Mouse (Mus musculus): Measurements from ENCODE around the gene Pik3c2b. TPM values are rescaled to one million over a fixed set of nuclear protein-coding genes. Genes with fewer than 3 reads are reported as not detected.

Pik3c2b gene
- polyA plus RNA-seq, 1 experiment from 2014 or later = 6.4 TPM

DNA sequence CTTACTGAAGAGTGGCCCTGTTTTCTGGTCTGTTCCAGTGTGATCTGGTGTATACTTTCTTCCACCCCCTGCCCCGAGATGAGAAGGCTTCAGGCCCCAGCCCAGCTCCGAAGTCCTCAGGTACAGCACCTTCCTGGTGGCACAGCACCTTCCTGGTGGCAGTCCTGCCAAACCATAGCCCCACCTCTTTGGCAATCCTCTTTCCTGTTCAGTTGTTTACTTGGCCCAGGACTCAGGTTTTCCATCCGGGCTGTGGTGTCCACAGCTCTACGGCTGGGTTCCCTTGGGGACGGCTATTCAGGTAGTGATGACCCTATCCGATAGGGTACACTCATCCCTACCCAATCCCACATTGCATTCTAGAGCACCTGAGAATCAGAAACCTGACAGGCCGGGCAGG, 57.8 kb downstream of the Pik3c2b start:
- H3K9me3 ChIP-seq (ENCODE audit: control insufficient read depth, low read length) = no peaks in the 10 kb centered on the region
- ATAC-seq (ENCODE audit: insufficient number of reproducible peaks, low FRiP score, low TSS enrichment, low read depth) = no peak
- H3K4me3 ChIP-seq (ENCODE audit: low read depth, low read length) = no peak overlapping the region
- no peak overlapping the region for H3K27ac ChIP-seq (replicated peaks; ENCODE audit: low read depth, low read length)
- no peak overlapping the region for H3K4me2 ChIP-seq (ENCODE audit: low read depth, severe bottlenecking)
- H3K36me3 ChIP-seq (ENCODE audit: control insufficient read depth, insufficient read depth, low read length) = peaks cover 3% of the 10 kb centered on the region; the same call in 1 of the 2 replicates
- no peaks in the 10 kb centered on the region for H3K27me3 ChIP-seq (ENCODE audit: control insufficient read depth, insufficient read depth, low read length)
- H3K9ac ChIP-seq (ENCODE audit: low read length) = no peak overlapping the region
- H3K4me1 ChIP-seq (ENCODE audit: control insufficient read depth, insufficient read depth, low read length) = no peaks in the 10 kb centered on the region
- WGBS = 96% methylated on average over 7 of the region's 7 CpGs
- no peak for DNase-seq (ENCODE audit: low spot score)

GRCm38 (mm10) chr1:133103871-133104270, 58.4 kb downstream of the Pik3c2b start:
- Histone ChIP-seq H3K4me3 (ENCODE audit: low read depth, low read length) (no peak overlapping the region), H3K36me3 (ENCODE audit: control insufficient read depth, insufficient read depth, low read length) (peaks cover under 1% of the 10 kb centered on the region; the same call in 1 of the 2 replicates), H3K4me1 (ENCODE audit: control insufficient read depth, insufficient read depth, low read length) (no peaks in the 10 kb centered on the region), H3K27me3 (ENCODE audit: control insufficient read depth, insufficient read depth, low read length) (no peaks in the 10 kb centered on the region), H3K9me3 (ENCODE audit: control insufficient read depth, low read length) (no peaks in the 10 kb centered on the region), H3K4me2 (ENCODE audit: low read depth, severe bottlenecking) (no peak overlapping the region), H3K9ac (ENCODE audit: low read length) (no peak overlapping the region), H3K27ac (replicated peaks; ENCODE audit: low read depth, low read length) (no peak overlapping the region)
- DNase-seq (ENCODE audit: low spot score) (no peak), ATAC-seq (ENCODE audit: insufficient number of reproducible peaks, low FRiP score, low TSS enrichment, low read depth) (no peak)
- WGBS = 91% methylated on average over 6 of the region's 6 CpGs

- no peaks in the 10 kb centered on the region for H3K9me3 ChIP-seq (ENCODE audit: control insufficient read depth, low read length)
- ATAC-seq (ENCODE audit: insufficient number of reproducible peaks, low FRiP score, low TSS enrichment, low read depth) (no peak), DNase-seq (ENCODE audit: low spot score) (no peak)
- H3K4me2 ChIP-seq (ENCODE audit: low read depth, severe bottlenecking) = no peak overlapping the region
- H3K4me1 ChIP-seq (ENCODE audit: control insufficient read depth, insufficient read depth, low read length) = 0 out of 2 replicates have a peak, but pooled peaks cover 3% of the 10 kb centered on the region
- WGBS = 85% methylated on average over 4 of the region's 4 CpGs
- no peak overlapping the region for H3K9ac ChIP-seq (ENCODE audit: low read length)
- H3K27ac ChIP-seq (replicated peaks; ENCODE audit: low read depth, low read length) = no peak overlapping the region
- no peaks in the 10 kb centered on the region for H3K27me3 ChIP-seq (ENCODE audit: control insufficient read depth, insufficient read depth, low read length)
- no peaks in the 10 kb centered on the region for H3K36me3 ChIP-seq (ENCODE audit: control insufficient read depth, insufficient read depth, low read length)
- H3K4me3 ChIP-seq (ENCODE audit: low read depth, low read length) = no peak overlapping the region
Measured at GRCm38 (mm10) chr1:133116108-133116507, 70.6 kb downstream of the Pik3c2b start.

DNA sequence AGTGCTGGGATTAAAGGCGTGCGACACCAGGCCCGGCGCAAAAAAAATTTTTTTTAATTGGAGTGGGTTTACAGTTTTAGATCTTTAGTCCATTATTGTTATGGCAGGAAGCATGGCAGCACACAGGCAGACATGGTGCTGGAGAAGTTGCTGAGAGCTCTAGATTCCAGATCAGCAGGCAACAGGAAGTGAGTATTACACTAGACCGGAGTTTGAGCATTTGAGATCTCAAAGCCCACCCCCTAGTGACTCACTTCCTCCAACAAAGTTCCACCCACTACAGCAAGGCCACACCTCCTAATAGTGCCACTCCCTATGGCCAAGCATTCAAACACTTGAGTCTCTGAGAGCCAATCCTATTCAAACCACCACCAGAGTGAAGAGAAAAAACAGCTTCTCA, 72.7 kb downstream of the Pik3c2b start:
- H3K27me3 ChIP-seq (ENCODE audit: control insufficient read depth, insufficient read depth, low read length) = no peaks in the 10 kb centered on the region
- 92% methylated on average over 5 of the region's 5 CpGs for WGBS
- ATAC-seq (ENCODE audit: insufficient number of reproducible peaks, low FRiP score, low TSS enrichment, low read depth) (no peak), DNase-seq (ENCODE audit: low spot score) (no peak)
- H3K9ac ChIP-seq (ENCODE audit: low read length) = no peak overlapping the region
- no peak overlapping the region for H3K4me2 ChIP-seq (ENCODE audit: low read depth, severe bottlenecking)
- H3K4me1 ChIP-seq (ENCODE audit: control insufficient read depth, insufficient read depth, low read length) = 0 out of 2 replicates have a peak, but pooled peaks cover 3% of the 10 kb centered on the region
- H3K36me3 ChIP-seq (ENCODE audit: control insufficient read depth, insufficient read depth, low read length) = no peaks in the 10 kb centered on the region
- no peak overlapping the region for H3K27ac ChIP-seq (replicated peaks; ENCODE audit: low read depth, low read length)
- no peak overlapping the region for H3K4me3 ChIP-seq (ENCODE audit: low read depth, low read length)
- no peaks in the 10 kb centered on the region for H3K9me3 ChIP-seq (ENCODE audit: control insufficient read depth, low read length)

GRCm38 (mm10) chr1:133118844-133119243, 73.4 kb downstream of the Pik3c2b start:
- no peak for DNase-seq (ENCODE audit: low spot score)

DNA sequence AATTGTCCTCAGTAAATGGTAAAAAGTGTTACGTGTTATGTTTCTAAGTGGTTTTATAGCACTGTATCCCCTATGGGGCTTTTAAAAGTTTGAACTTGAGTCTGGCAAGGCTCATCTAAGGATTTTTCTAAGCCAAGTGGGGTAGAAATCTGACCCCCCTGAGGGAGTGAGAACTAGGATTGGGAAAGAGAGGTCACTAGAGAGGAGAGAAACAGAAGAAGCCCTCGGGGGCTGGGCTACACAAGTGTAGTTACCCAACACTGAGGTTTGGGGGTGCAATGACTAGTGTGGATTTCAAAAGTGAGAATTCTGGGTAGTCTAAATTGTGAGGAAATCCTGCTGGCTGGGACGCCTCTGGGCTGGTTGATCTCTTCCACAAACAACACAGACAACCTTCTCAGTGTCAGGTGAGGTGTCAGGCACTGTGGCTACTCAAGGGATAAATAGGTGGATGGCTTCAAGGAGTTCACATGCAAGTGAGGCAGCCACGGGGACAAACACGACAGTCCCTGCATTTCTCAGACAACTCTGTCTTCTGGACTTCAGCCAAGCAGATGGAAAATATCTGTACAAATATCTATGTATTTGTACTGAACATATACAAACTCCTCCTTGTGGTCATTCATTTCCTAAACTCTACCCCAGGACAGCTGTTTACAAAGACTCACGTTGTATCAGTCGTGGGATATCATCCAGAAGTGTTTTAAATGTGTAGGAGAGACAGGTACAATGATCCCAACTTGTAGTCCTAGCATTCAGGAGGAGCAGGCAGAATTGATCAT, 74.7 kb downstream of the Pik3c2b start:
- Histone ChIP-seq H3K9me3 (ENCODE audit: control insufficient read depth, low read length) (no peaks in the 10 kb centered on the region), H3K9ac (ENCODE audit: low read length) (no peak overlapping the region)
- ATAC-seq (ENCODE audit: insufficient number of reproducible peaks, low FRiP score, low TSS enrichment, low read depth) = no peak; the same call in 1 of the 2 replicates

More at GRCm38 (mm10) chr1:133118844-133119243, 73.4 kb downstream of the Pik3c2b start:
- Histone ChIP-seq H3K4me3 (ENCODE audit: low read depth, low read length) (no peak overlapping the region), H3K9ac (ENCODE audit: low read length) (no peak overlapping the region), H3K27me3 (ENCODE audit: control insufficient read depth, insufficient read depth, low read length) (no peaks in the 10 kb centered on the region), H3K9me3 (ENCODE audit: control insufficient read depth, low read length) (no peaks in the 10 kb centered on the region), H3K27ac (replicated peaks; ENCODE audit: low read depth, low read length) (no peak overlapping the region), H3K4me2 (ENCODE audit: low read depth, severe bottlenecking) (no peak overlapping the region), H3K4me1 (ENCODE audit: control insufficient read depth, insufficient read depth, low read length) (0 out of 2 replicates have a peak, but pooled peaks cover 3% of the 10 kb centered on the region), H3K36me3 (ENCODE audit: control insufficient read depth, insufficient read depth, low read length) (no peaks in the 10 kb centered on the region)
- ATAC-seq (ENCODE audit: insufficient number of reproducible peaks, low FRiP score, low TSS enrichment, low read depth) = no peak
- WGBS = 83% methylated on average over 3 of the region's 3 CpGs

DNA sequence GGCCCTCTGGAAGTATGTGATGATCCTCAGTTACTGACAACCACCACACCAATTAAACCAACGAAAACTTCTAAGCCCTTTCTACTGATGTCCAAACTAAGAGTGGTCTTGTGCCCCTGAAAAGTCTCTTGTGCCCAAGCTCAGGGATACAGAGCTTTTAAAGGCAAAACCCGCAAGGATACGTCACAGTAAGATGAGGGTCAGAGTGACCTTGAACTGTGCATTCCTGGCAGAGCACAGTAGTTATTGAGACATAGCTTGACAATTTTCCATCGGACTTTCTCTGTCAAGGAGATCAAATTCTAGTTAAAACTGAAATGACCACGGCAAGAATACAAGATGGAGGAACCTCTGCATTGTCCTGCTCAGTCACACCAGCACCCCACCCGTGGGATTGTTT, 75.8 kb downstream of the Pik3c2b start:
- DNase-seq (ENCODE audit: low spot score) (no peak), ATAC-seq (ENCODE audit: insufficient number of reproducible peaks, low FRiP score, low TSS enrichment, low read depth) (no peak)
- Histone ChIP-seq H3K4me3 (ENCODE audit: low read depth, low read length) (no peak overlapping the region), H3K27ac (replicated peaks; ENCODE audit: low read depth, low read length) (no peak overlapping the region), H3K27me3 (ENCODE audit: control insufficient read depth, insufficient read depth, low read length) (no peaks in the 10 kb centered on the region), H3K4me2 (ENCODE audit: low read depth, severe bottlenecking) (no peak overlapping the region), H3K36me3 (ENCODE audit: control insufficient read depth, insufficient read depth, low read length) (no peaks in the 10 kb centered on the region), H3K9me3 (ENCODE audit: control insufficient read depth, low read length) (no peaks in the 10 kb centered on the region), H3K9ac (ENCODE audit: low read length) (no peak overlapping the region), H3K4me1 (ENCODE audit: control insufficient read depth, insufficient read depth, low read length) (0 out of 2 replicates have a peak, but pooled peaks cover 3% of the 10 kb centered on the region)
- WGBS = 69% methylated on average over 6 of the region's 6 CpGs

More for the DNA sequence above, 74.7 kb downstream of the Pik3c2b start:
- no peak for DNase-seq (ENCODE audit: low spot score)
- Histone ChIP-seq H3K4me1 (ENCODE audit: control insufficient read depth, insufficient read depth, low read length) (0 out of 2 replicates have a peak, but pooled peaks cover 3% of the 10 kb centered on the region), H3K4me2 (ENCODE audit: low read depth, severe bottlenecking) (no peak overlapping the region), H3K36me3 (ENCODE audit: control insufficient read depth, insufficient read depth, low read length) (no peaks in the 10 kb centered on the region), H3K27me3 (ENCODE audit: control insufficient read depth, insufficient read depth, low read length) (no peaks in the 10 kb centered on the region), H3K27ac (replicated peaks; ENCODE audit: low read depth, low read length) (no peak overlapping the region), H3K4me3 (ENCODE audit: low read depth, low read length) (no peak overlapping the region)
- 64% methylated on average over 7 of the region's 7 CpGs for WGBS

- Histone ChIP-seq H3K4me1 (ENCODE audit: control insufficient read depth, insufficient read depth, low read length) (0 out of 2 replicates have a peak, but pooled peaks cover 3% of the 10 kb centered on the region), H3K4me2 (ENCODE audit: low read depth, severe bottlenecking) (no peak overlapping the region), H3K27me3 (ENCODE audit: control insufficient read depth, insufficient read depth, low read length) (no peaks in the 10 kb centered on the region), H3K9me3 (ENCODE audit: control insufficient read depth, low read length) (no peaks in the 10 kb centered on the region), H3K27ac (replicated peaks; ENCODE audit: low read depth, low read length) (no peak overlapping the region), H3K9ac (ENCODE audit: low read length) (no peak overlapping the region), H3K4me3 (ENCODE audit: low read depth, low read length) (no peak overlapping the region), H3K36me3 (ENCODE audit: control insufficient read depth, insufficient read depth, low read length) (no peaks in the 10 kb centered on the region)
- WGBS = 81% methylated on average over 6 of the region's 6 CpGs
- DNase-seq (ENCODE audit: low spot score) (no peak), ATAC-seq (ENCODE audit: insufficient number of reproducible peaks, low FRiP score, low TSS enrichment, low read depth) (no peak)
Measured at GRCm38 (mm10) chr1:133124137-133124536, 78.7 kb downstream of the Pik3c2b start.

Measured in limb, embryonic 11.5 days (tissue).